Mouse (Mus musculus): ENCODE results near the gene Gpr4. TPM values are rescaled to one million over a fixed set of nuclear protein-coding genes. Genes with fewer than 3 reads are reported as not detected.

The Gpr4 gene
- polyA plus RNA-seq, 1 experiment from 2014 or later = 2.9 TPM

GRCm38 (mm10) chr7:19217944-19218343 is 5.6 kb downstream of the Gpr4 start:
- no peak overlapping the region for H3K9ac ChIP-seq (replicated peaks; ENCODE audit: low read depth, low read length)
- H3K4me3 ChIP-seq (ENCODE audit: low read depth, low read length) = no peak overlapping the region
- whole genome bisulfite sequencing = 13% methylated on average over 2 of the region's 3 CpGs
- H3K4me1 ChIP-seq (ENCODE audit: control insufficient read depth, insufficient read depth, low read length) = no peaks in the 10 kb centered on the region
- no peaks in the 10 kb centered on the region for H3K27me3 ChIP-seq (ENCODE audit: control insufficient read depth, insufficient read depth, low read length)
- H3K9me3 ChIP-seq (ENCODE audit: control insufficient read depth, low read length) = no peaks in the 10 kb centered on the region
- H3K4me2 ChIP-seq (ENCODE audit: low read depth, low read length) = no peak overlapping the region
- no peaks in the 10 kb centered on the region for H3K36me3 ChIP-seq (ENCODE audit: control insufficient read depth, insufficient read depth, low read length)
- H3K27ac ChIP-seq (ENCODE audit: low read depth, low read length) = no peak overlapping the region
- no peak for ATAC-seq (ENCODE audit: low read depth)

GRCm38 (mm10) chr7:19220061-19220460 is 7.7 kb downstream of the Gpr4 start:
- Histone ChIP-seq H3K4me1 (ENCODE audit: control insufficient read depth, insufficient read depth, low read length) (no peaks in the 10 kb centered on the region), H3K4me3 (ENCODE audit: low read depth, low read length) (no peak overlapping the region), H3K36me3 (ENCODE audit: control insufficient read depth, insufficient read depth, low read length) (no peaks in the 10 kb centered on the region), H3K27me3 (ENCODE audit: control insufficient read depth, insufficient read depth, low read length) (no peaks in the 10 kb centered on the region), H3K9me3 (ENCODE audit: control insufficient read depth, low read length) (no peaks in the 10 kb centered on the region), H3K27ac (ENCODE audit: low read depth, low read length) (no peak overlapping the region), H3K9ac (replicated peaks; ENCODE audit: low read depth, low read length) (no peak overlapping the region), H3K4me2 (ENCODE audit: low read depth, low read length) (no peak overlapping the region)
- ATAC-seq (ENCODE audit: low read depth) = no peak
- 78% methylated on average over 3 of the region's 3 CpGs for WGBS

- no peak overlapping the region for H3K4me3 ChIP-seq (ENCODE audit: low read depth, low read length)
- no peaks in the 10 kb centered on the region for H3K36me3 ChIP-seq (ENCODE audit: control insufficient read depth, insufficient read depth, low read length)
- WGBS = 97% methylated on average over 14 of the region's 16 CpGs
- H3K9me3 ChIP-seq (ENCODE audit: control insufficient read depth, low read length) = no peaks in the 10 kb centered on the region
- peaks cover 7% of the 10 kb centered on the region; the same call in 1 of the 2 replicates for H3K4me1 ChIP-seq (ENCODE audit: control insufficient read depth, insufficient read depth, low read length)
- H3K4me2 ChIP-seq (ENCODE audit: low read depth, low read length) = no peak overlapping the region
- no peak for ATAC-seq (ENCODE audit: low read depth)
- H3K27ac ChIP-seq (ENCODE audit: low read depth, low read length) = no peak overlapping the region
- H3K27me3 ChIP-seq (ENCODE audit: control insufficient read depth, insufficient read depth, low read length) = no peaks in the 10 kb centered on the region
- H3K9ac ChIP-seq (replicated peaks; ENCODE audit: low read depth, low read length) = no peak overlapping the region
These were observed 9.9 kb downstream of the Gpr4 start for GRCm38 (mm10) chr7:19222189-19222588.

- H3K4me3 ChIP-seq (ENCODE audit: low read depth, low read length) = no peak overlapping the region
- H3K27me3 ChIP-seq (ENCODE audit: control insufficient read depth, insufficient read depth, low read length) = no peaks in the 10 kb centered on the region
- H3K36me3 ChIP-seq (ENCODE audit: control insufficient read depth, insufficient read depth, low read length) = no peaks in the 10 kb centered on the region
- 91% methylated on average over 14 of the region's 14 CpGs for WGBS
- H3K4me1 ChIP-seq (ENCODE audit: control insufficient read depth, insufficient read depth, low read length) = peaks cover 8% of the 10 kb centered on the region; the same call in 1 of the 2 replicates
- no peak overlapping the region for H3K4me2 ChIP-seq (ENCODE audit: low read depth, low read length)
- no peak for ATAC-seq (ENCODE audit: low read depth)
- no peaks in the 10 kb centered on the region for H3K9me3 ChIP-seq (ENCODE audit: control insufficient read depth, low read length)
- no peak overlapping the region for H3K27ac ChIP-seq (ENCODE audit: low read depth, low read length)
- no peak overlapping the region for H3K9ac ChIP-seq (replicated peaks; ENCODE audit: low read depth, low read length)
These were observed 10.5 kb downstream of the Gpr4 start for GRCm38 (mm10) chr7:19222875-19223274.

- no peak overlapping the region for H3K27ac ChIP-seq (ENCODE audit: low read depth, low read length)
- H3K9me3 ChIP-seq (ENCODE audit: control insufficient read depth, low read length) = no peaks in the 10 kb centered on the region
- H3K36me3 ChIP-seq (ENCODE audit: control insufficient read depth, insufficient read depth, low read length) = no peaks in the 10 kb centered on the region
- H3K9ac ChIP-seq (replicated peaks; ENCODE audit: low read depth, low read length) = no peak overlapping the region
- no peak overlapping the region for H3K4me2 ChIP-seq (ENCODE audit: low read depth, low read length)
- peaks cover 15% of the 10 kb centered on the region for H3K4me1 ChIP-seq (ENCODE audit: control insufficient read depth, insufficient read depth, low read length)
- WGBS = 86% methylated on average over 4 of the region's 4 CpGs
- no peak overlapping the region for H3K4me3 ChIP-seq (ENCODE audit: low read depth, low read length)
- no peaks in the 10 kb centered on the region for H3K27me3 ChIP-seq (ENCODE audit: control insufficient read depth, insufficient read depth, low read length)
- ATAC-seq (ENCODE audit: low read depth) = no peak
These were observed 12.6 kb downstream of the Gpr4 start for GRCm38 (mm10) chr7:19224933-19225332.

DNA sequence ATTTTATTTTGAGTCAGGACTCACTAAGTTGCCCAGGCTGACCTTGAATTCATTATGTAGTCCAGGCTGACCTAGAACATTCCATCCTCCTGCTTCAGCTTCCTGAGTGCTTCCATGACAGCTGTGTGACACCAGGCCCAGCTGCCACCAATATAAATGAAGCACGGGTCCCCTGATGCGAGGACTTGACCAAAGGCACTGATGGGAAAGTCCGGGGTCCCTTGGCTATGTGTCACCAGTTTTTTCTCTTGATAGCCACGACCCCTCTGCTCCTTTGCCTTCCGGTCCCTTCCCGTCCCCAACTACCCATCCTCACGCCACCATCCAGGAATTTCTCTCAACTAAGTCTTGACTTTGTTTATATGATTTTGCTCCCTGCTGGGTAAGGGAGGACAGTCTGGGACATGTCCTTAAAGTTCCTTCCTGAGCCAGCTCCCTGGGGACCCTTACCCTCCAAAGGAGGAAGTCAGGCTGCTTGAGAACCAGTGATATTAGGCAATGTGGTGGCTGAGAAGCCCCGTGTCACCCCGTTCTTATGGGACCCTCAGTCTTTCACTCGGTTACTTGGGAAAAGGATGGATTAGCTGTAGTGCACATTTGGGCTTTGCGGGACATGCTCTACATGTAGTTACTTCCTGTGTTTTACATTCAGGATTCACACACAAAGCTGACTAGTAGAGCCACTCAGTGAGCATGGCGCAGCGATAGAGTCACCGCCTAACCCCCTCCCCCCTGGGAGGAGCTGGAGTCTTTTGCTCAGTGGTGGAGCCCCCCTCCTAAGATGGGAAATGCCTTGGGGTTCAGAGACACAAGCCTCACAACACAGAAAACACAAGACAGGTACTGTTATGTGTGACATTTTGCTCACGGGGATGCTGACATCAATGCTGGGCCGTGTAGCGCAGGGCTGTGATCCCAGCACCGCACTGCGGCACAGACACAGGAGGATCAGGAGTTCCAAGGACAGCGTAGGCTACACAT is 14.8 kb downstream of the Gpr4 start:
- Histone ChIP-seq H3K36me3 (ENCODE audit: control insufficient read depth, insufficient read depth, low read length) (no peaks in the 10 kb centered on the region), H3K4me1 (ENCODE audit: control insufficient read depth, insufficient read depth, low read length) (peaks cover 20% of the 10 kb centered on the region), H3K9ac (replicated peaks; ENCODE audit: low read depth, low read length) (peak overlapping the region; percentile 83), H3K4me2 (ENCODE audit: low read depth, low read length) (peak overlapping the region; percentile 87), H3K27ac (ENCODE audit: low read depth, low read length) (peak overlapping the region; percentile 100), H3K9me3 (ENCODE audit: control insufficient read depth, low read length) (no peaks in the 10 kb centered on the region), H3K4me3 (ENCODE audit: low read depth, low read length) (peak overlapping the region; percentile 60), H3K27me3 (ENCODE audit: control insufficient read depth, insufficient read depth, low read length) (no peaks in the 10 kb centered on the region)
- peak; percentile 23 for ATAC-seq (ENCODE audit: low read depth)
- 16% methylated on average over 20 of the region's 20 CpGs for WGBS

GRCm38 (mm10) chr7:19227883-19228792 is 15.8 kb downstream of the Gpr4 start, which contains the start of gene Opa3:
Gene Opa3 (plus strand): TSS chr7:19228334.
- H3K27me3 ChIP-seq (ENCODE audit: control insufficient read depth, insufficient read depth, low read length) = no peaks in the 10 kb centered on the region
- peak within 1 kb of the TSS; percentile 83 for H3K9ac ChIP-seq (replicated peaks; ENCODE audit: low read depth, low read length)
- H3K4me3 ChIP-seq (ENCODE audit: low read depth, low read length) = peak within 1 kb of the TSS; percentile 60
- H3K36me3 ChIP-seq (ENCODE audit: control insufficient read depth, insufficient read depth, low read length) = no peaks in the 10 kb centered on the region
- no peaks in the 10 kb centered on the region for H3K9me3 ChIP-seq (ENCODE audit: control insufficient read depth, low read length)
- peak within 1 kb of the TSS; percentile 87 for H3K4me2 ChIP-seq (ENCODE audit: low read depth, low read length)
- peaks cover 20% of the 10 kb centered on the region for H3K4me1 ChIP-seq (ENCODE audit: control insufficient read depth, insufficient read depth, low read length)
- H3K27ac ChIP-seq (ENCODE audit: low read depth, low read length) = peak within 1 kb of the TSS; percentile 100
- under 1% methylated on average over 81 of the region's 91 CpGs for WGBS
- peak; percentile 96 for ATAC-seq (ENCODE audit: low read depth)

GRCm38 (mm10) chr7:19228793-19229148 is 16.4 kb downstream of the Gpr4 start:
- Histone ChIP-seq H3K27me3 (ENCODE audit: control insufficient read depth, insufficient read depth, low read length) (no peaks in the 10 kb centered on the region), H3K9me3 (ENCODE audit: control insufficient read depth, low read length) (no peaks in the 10 kb centered on the region), H3K9ac (replicated peaks; ENCODE audit: low read depth, low read length) (peak overlapping the region; percentile 64), H3K4me1 (ENCODE audit: control insufficient read depth, insufficient read depth, low read length) (peaks cover 20% of the 10 kb centered on the region), H3K27ac (ENCODE audit: low read depth, low read length) (peak overlapping the region; percentile 100), H3K4me3 (ENCODE audit: low read depth, low read length) (peak overlapping the region; percentile 60), H3K4me2 (ENCODE audit: low read depth, low read length) (peak overlapping the region; percentile 67), H3K36me3 (ENCODE audit: control insufficient read depth, insufficient read depth, low read length) (no peaks in the 10 kb centered on the region)
- 0% methylated on average over 14 of the region's 14 CpGs for WGBS
- no peak for ATAC-seq (ENCODE audit: low read depth)
